Mouse (Mus musculus) liver, adult 2 months (tissue): Measurements from ENCODE around the gene Gpc6.

Source experiments
- CTCF ChIP-seq: fragments of 200-500 bp; IDR thresholded peaks from 2 replicates; pipeline ENCODE4 v1.5.1; 2011; ENCODE audit warnings: low read depth, low read length, control low read depth
- POLR2A ChIP-seq: fragments of 200-500 bp; IDR thresholded peaks from 2 replicates; pipeline ENCODE4 v1.6.1; 2011; ENCODE audit warnings: low read length, control low read depth; ENCODE audit not compliant: insufficient read depth; ENCODE audit errors: extremely low read depth

- TF ChIP-seq CTCF, result no peak
- no peak for TF ChIP-seq POLR2A
Measured at GRCm38 (mm10) chr14:117919612-117920011, 994.5 kb downstream of the Gpc6 start.
